Mouse (Mus musculus): ENCODE results near the gene Sun2.

The Sun2 gene

GRCm38 (mm10) chr15:79741921-79742705 lies at the start of gene Sun2:
Gene Sun2, minus strand, starts transcription at chr15:79742536.
- in situ Hi-C loops (cut with MboI; ENCODE audit: unreplicated experiment in 2 of 2): no loop called here

GRCm38 (mm10) chr15:79791502-79791901 lies 49.2 kb upstream of the Sun2 start:
- in situ Hi-C loops (cut with MboI; ENCODE audit: unreplicated experiment in 2 of 2): loop anchor here in 1 of 2 experiments (25.0 kb wide), 1 partner anchor 621 kb away; no protein-coding TSS in a partner anchor

GRCm38 (mm10) chr15:79790905-79791304 lies 48.6 kb upstream of the Sun2 start:
- in situ Hi-C loops (cut with MboI; ENCODE audit: unreplicated experiment in 2 of 2): loop anchor here in 1 of 2 experiments (25.0 kb wide), 1 partner anchor 621 kb away; no protein-coding TSS in a partner anchor

GRCm38 (mm10) chr15:79790111-79790510 lies 47.8 kb upstream of the Sun2 start:
- in situ Hi-C loops (cut with MboI; ENCODE audit: unreplicated experiment in 2 of 2): loop anchor here in 1 of 2 experiments (25.0 kb wide), 1 partner anchor 622 kb away; no protein-coding TSS in a partner anchor

- in situ Hi-C loops (cut with MboI; ENCODE audit: unreplicated experiment in 2 of 2): loop anchor here in 1 of 2 experiments (25.0 kb wide), 1 partner anchor 624 kb away; no protein-coding TSS in a partner anchor
Observed at GRCm38 (mm10) chr15:79787815-79788214, 45.5 kb upstream of the Sun2 start.

- in situ Hi-C loops (cut with MboI; ENCODE audit: unreplicated experiment in 2 of 2): loop anchor here in 1 of 2 experiments (25.0 kb wide), 1 partner anchor 627 kb away; no protein-coding TSS in a partner anchor
Observed at GRCm38 (mm10) chr15:79785056-79785455, 42.7 kb upstream of the Sun2 start.

GRCm38 (mm10) chr15:79777749-79778148 lies 35.4 kb upstream of the Sun2 start, which contains the start of gene Dnal4:
Gene Dnal4, minus strand, starts transcription at chr15:79777849.
- in situ Hi-C loops (cut with MboI; ENCODE audit: unreplicated experiment in 2 of 2): loop anchor here in 1 of 2 experiments (25.0 kb wide), 1 partner anchor 635 kb away; no protein-coding TSS in a partner anchor

GRCm38 (mm10) chr15:79775662-79776061 lies 33.3 kb upstream of the Sun2 start:
- in situ Hi-C loops (cut with MboI; ENCODE audit: unreplicated experiment in 2 of 2): loop anchor here in 1 of 2 experiments (25.0 kb wide), 1 partner anchor 637 kb away; no protein-coding TSS in a partner anchor

GRCm38 (mm10) chr15:79774117-79775027 lies 32.0 kb upstream of the Sun2 start:
- in situ Hi-C loops (cut with MboI; ENCODE audit: unreplicated experiment in 2 of 2): loop anchor here in 1 of 2 experiments (25.0 kb wide), 1 partner anchor 638 kb away; no protein-coding TSS in a partner anchor

- in situ Hi-C loops (cut with MboI; ENCODE audit: unreplicated experiment in 2 of 2): no loop called here
Observed at GRCm38 (mm10) chr15:79770629-79771240, 28.4 kb upstream of the Sun2 start.

GRCm38 (mm10) chr15:79768302-79768701 lies 26.0 kb upstream of the Sun2 start:
- in situ Hi-C loops (cut with MboI; ENCODE audit: unreplicated experiment in 2 of 2): no loop called here

- in situ Hi-C loops (cut with MboI; ENCODE audit: unreplicated experiment in 2 of 2): no loop called here
Observed at GRCm38 (mm10) chr15:79767327-79767961, 25.1 kb upstream of the Sun2 start.

- in situ Hi-C loops (cut with MboI; ENCODE audit: unreplicated experiment in 2 of 2): no loop called here
Observed at GRCm38 (mm10) chr15:79766586-79767071, 24.3 kb upstream of the Sun2 start.

- in situ Hi-C loops (cut with MboI; ENCODE audit: unreplicated experiment in 2 of 2): no loop called here
Observed at GRCm38 (mm10) chr15:79766168-79766567, 23.8 kb upstream of the Sun2 start.

GRCm38 (mm10) chr15:79765361-79765760 lies 23.0 kb upstream of the Sun2 start:
- in situ Hi-C loops (cut with MboI; ENCODE audit: unreplicated experiment in 2 of 2): no loop called here

GRCm38 (mm10) chr15:79764539-79765267 lies 22.4 kb upstream of the Sun2 start:
- in situ Hi-C loops (cut with MboI; ENCODE audit: unreplicated experiment in 2 of 2): no loop called here

GRCm38 (mm10) chr15:79763601-79764246 lies 21.4 kb upstream of the Sun2 start:
- in situ Hi-C loops (cut with MboI; ENCODE audit: unreplicated experiment in 2 of 2): no loop called here

GRCm38 (mm10) chr15:79763001-79763400 lies 20.7 kb upstream of the Sun2 start:
- in situ Hi-C loops (cut with MboI; ENCODE audit: unreplicated experiment in 2 of 2): no loop called here

Data from v-Abl transformed pro-B cells (cell line).